Mouse (Mus musculus): Measurements from ENCODE around the gene Mgat5.

- TF ChIP-seq MYOG (IDR thresholded peaks at IDR 0.05; ENCODE audit: control insufficient read depth, extremely low read depth, insufficient read length) (no peak), CTCF (IDR thresholded peaks at IDR 0.05; ENCODE audit: control insufficient read depth, insufficient read depth, insufficient read length) (no peak), MAX (IDR thresholded peaks at IDR 0.05) (no peak), USF1 (IDR thresholded peaks at IDR 0.05; ENCODE audit: low read depth) (no peak), CEBPB (IDR thresholded peaks at IDR 0.05; ENCODE audit: low read depth) (no peak)
Measured at GRCm38 (mm10) chr1:127420795-127421194, 216.0 kb downstream of the Mgat5 start.
